ENCODE assay signal across 17 mouse cellular contexts in genomic region chr3:144027134-144027980, GRCm38 (mm10).
DNase-seq lines count a peak whose midpoint lies in the region; ATAC-seq and TF ChIP-seq lines count a peak whose summit lies in the region.
"Had no signal": no experiment of that assay in that cellular context is flagged by ENCODE, and none has a peak within 500 bp of the region (broad histone marks: within the 10 kb centered on the region; RNA-seq: fewer than 3 reads in every experiment).

No protein-coding gene starts in this region.

- 78% methylated on average over 6 of the region's 6 CpGs for WGBS in intestine, postnatal 0 days
- 84% methylated on average over 6 of the region's 6 CpGs for WGBS in intestine, embryonic 15.5 days

- TF ChIP-seq CTCF in intestine, postnatal 0 days (IDR thresholded peaks at IDR 0.05; ENCODE audit: low read depth): no peak

- H3K9me3 ChIP-seq in intestine, postnatal 0 days (ENCODE audit: control insufficient read depth): no peaks in the 10 kb centered on the region
- no peaks in the 10 kb centered on the region for H3K9me3 ChIP-seq in intestine, embryonic 15.5 days
- H3K9me3 ChIP-seq: embryonic facial prominence, embryonic 12.5 days; forebrain, embryonic 15.5 days; heart, embryonic 12.5 days; hindbrain, embryonic 10.5 days had no signal

- DNase-seq in induced T-regulatory cell, adult 2 months (ENCODE audit: low read depth): peak; percentile 3
- no peak for DNase-seq in gastrocnemius, adult 18-20 months (ENCODE audit: low spot score)
- no peak for DNase-seq in adrenal gland, postnatal 14 days
- DNase-seq in lung, adult 18-20 months: no peak
- DNase-seq: adrenal gland, adult 8-10 months; cerebellum, adult 11-12 months; cerebellum, adult 9-10 months; cerebellum, postnatal 25 days; gastrocnemius, postnatal 10 days had no signal

- no peak overlapping the region for H3K9ac ChIP-seq in intestine, postnatal 0 days (ENCODE audit: low read depth, low read length)
- H3K9ac ChIP-seq in intestine, embryonic 15.5 days: no peak overlapping the region
- H3K9ac ChIP-seq: embryonic facial prominence, embryonic 12.5 days; forebrain, embryonic 15.5 days; heart, embryonic 12.5 days; hindbrain, embryonic 14.5 days had no signal

- H3K4me1 ChIP-seq in intestine, postnatal 0 days (replicated peaks; ENCODE audit: control insufficient read depth, insufficient read depth, low read length): no peaks in the 10 kb centered on the region
- H3K4me1 ChIP-seq in intestine, embryonic 15.5 days (replicated peaks): no peaks in the 10 kb centered on the region
- H3K4me1 ChIP-seq: embryonic facial prominence, embryonic 12.5 days; forebrain, embryonic 15.5 days had no signal

- H3K27me3 ChIP-seq in intestine, postnatal 0 days (replicated peaks; ENCODE audit: control insufficient read depth, insufficient read depth, low read length): no peaks in the 10 kb centered on the region
- no peaks in the 10 kb centered on the region for H3K27me3 ChIP-seq in intestine, embryonic 15.5 days (replicated peaks)
- H3K27me3 ChIP-seq: embryonic facial prominence, embryonic 12.5 days; forebrain, embryonic 15.5 days; heart, embryonic 12.5 days had no signal

- no peak overlapping the region for H3K27ac ChIP-seq in intestine, postnatal 0 days (ENCODE audit: low read depth, low read length)
- H3K27ac ChIP-seq in intestine, embryonic 15.5 days: no peak overlapping the region
- H3K27ac ChIP-seq: embryonic facial prominence, embryonic 12.5 days; forebrain, embryonic 15.5 days; hindbrain, embryonic 10.5 days; hindbrain, embryonic 14.5 days had no signal

- H3K4me2 ChIP-seq in intestine, postnatal 0 days (replicated peaks; ENCODE audit: low read depth): no peak overlapping the region
- H3K4me2 ChIP-seq in intestine, embryonic 15.5 days (replicated peaks): no peak overlapping the region
- H3K4me2 ChIP-seq: embryonic facial prominence, embryonic 12.5 days; forebrain, embryonic 15.5 days; heart, embryonic 12.5 days; hindbrain, embryonic 14.5 days had no signal

- no peak overlapping the region for H3K4me3 ChIP-seq in intestine, postnatal 0 days (ENCODE audit: low read depth, low read length)
- no peak overlapping the region for H3K4me3 ChIP-seq in intestine, embryonic 15.5 days (replicated peaks)
- H3K4me3 ChIP-seq: embryonic facial prominence, embryonic 12.5 days; forebrain, embryonic 15.5 days; heart, embryonic 12.5 days; hindbrain, embryonic 10.5 days had no signal

- ATAC-seq in intestine, postnatal 0 days: peak; percentile 53; the same call in 1 of the 2 replicates
- ATAC-seq in intestine, embryonic 15.5 days: no peak; the same call in 1 of the 2 replicates
- ATAC-seq in neutrophil, adult 5-6 weeks (ENCODE audit: extremely low read depth, insufficient number of reproducible peaks, low FRiP score, poor library complexity, severe bottlenecking): 0 out of 2 replicates have a peak, but pooled peaks have one; percentile 44
- ATAC-seq: forebrain, embryonic 15.5 days had no signal

- H3K36me3 ChIP-seq in intestine, postnatal 0 days (ENCODE audit: control insufficient read depth, insufficient read depth): no peaks in the 10 kb centered on the region
- H3K36me3 ChIP-seq in intestine, embryonic 15.5 days: no peaks in the 10 kb centered on the region
- H3K36me3 ChIP-seq: embryonic facial prominence, embryonic 12.5 days; forebrain, embryonic 15.5 days; heart, embryonic 12.5 days; hindbrain, embryonic 10.5 days had no signal
